Mouse (Mus musculus) MEL-GATA-1-ER (cell line): Measurements from ENCODE around the gene Cul9.

Experiments
- DNase-seq: peaks from one replicate; pipeline ENCODE4 v3.0.0-alpha.2; 2012; ENCODE audit warnings: low read depth; ENCODE audit errors: extremely low read depth

Gene Cul9

DNA sequence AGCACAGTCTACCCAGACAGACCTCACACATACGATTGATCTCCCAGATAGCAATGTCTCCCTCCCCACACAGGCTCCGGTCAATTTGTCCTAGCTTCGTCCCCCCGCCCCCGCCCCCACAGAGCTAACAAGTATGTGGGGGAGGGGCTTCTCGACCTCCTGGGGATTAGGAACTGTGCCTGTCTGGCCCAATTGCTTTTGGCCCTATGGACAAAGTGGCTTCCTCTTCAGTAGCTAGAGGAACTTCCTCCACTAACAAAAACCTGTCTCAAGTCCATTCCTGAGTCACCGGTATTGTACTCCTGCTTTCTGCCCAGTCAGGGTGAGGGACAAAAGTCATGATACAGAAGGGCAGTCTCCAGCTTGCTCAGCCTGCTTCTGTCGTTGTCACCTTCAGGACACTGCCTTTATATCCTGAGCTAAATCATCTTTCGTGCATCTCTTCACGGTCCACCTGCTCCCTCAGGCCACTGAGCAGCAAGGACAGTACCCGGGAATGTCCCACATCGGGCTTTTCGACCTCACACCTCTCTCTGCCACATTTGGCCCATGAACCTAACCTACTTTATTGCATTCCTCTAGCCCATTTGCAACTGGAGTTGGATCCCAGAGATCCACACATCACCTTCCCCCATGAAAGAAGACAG, 92.8 kb downstream of the Cul9 start:
- no peak for DNase-seq

DNA sequence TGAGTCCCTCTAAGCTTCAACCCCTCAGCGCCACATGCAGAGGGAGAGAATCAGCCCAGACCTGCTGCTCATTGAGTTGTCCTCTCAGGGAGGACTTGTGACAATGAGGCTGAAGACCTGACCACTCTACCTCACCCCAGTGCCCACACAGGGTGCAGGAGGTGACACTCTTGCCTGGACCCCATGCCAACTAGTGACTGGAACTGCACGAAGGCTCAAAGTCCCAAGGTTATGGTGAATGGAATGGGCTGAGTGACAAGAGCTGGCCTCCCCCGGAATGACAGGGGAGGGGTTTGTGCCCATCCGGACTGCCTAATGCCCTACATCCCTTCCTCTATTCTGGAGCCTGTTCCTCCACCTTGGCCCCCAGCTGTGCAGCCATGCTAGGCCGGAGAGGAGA, 93.5 kb downstream of the Cul9 start:
- no peak for DNase-seq
